Mouse (Mus musculus): Measurements from ENCODE around the gene Kdm5d.

Gene Kdm5d

DNA sequence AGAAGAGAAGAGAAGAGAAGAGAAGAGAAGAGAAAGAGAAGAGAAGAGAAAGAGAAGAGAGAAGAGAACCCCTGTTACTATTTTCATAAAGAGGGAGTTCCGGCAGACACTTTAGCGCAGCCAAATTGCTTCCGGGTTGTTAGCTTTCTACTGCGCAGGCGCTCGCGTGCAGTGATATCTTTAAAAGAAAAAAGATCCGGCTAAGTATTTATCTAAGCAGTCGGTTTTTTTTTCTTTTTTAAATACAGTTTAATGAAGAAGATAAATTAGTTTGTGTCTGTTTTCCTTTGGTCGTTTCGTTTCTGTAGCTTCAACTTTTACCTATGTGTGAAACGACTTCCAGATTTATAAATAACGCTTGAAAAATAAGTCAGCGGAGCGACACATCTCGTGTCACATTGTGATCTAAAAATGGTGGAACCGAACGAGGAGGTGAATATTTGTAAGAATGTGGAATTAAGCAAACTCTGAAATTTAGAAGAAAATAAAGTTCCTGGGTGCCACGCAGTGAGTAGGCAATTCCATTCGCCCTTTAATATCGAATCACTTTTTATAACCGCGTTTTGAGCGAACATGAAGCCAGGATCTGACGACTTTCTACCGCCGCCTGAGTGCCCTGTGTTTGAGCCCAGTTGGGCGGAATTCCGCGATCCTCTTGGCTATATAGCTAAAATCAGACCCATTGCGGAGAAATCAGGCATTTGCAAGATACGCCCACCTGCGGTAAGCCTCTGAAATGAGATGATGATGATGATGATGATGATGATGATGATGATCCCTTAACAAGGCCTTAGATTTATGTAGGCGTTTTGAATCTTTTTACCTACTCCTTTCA, at the start of gene Kdm5d:
Gene Kdm5d, plus strand, starts transcription at position 396 of the 835 bp plus-strand sequence.
- DNase-seq: peak; percentile 66

- no peak for DNase-seq
These were observed 25.2 kb upstream of the Kdm5d start for GRCm38 (mm10) chrY:872404-872803.

DNA sequence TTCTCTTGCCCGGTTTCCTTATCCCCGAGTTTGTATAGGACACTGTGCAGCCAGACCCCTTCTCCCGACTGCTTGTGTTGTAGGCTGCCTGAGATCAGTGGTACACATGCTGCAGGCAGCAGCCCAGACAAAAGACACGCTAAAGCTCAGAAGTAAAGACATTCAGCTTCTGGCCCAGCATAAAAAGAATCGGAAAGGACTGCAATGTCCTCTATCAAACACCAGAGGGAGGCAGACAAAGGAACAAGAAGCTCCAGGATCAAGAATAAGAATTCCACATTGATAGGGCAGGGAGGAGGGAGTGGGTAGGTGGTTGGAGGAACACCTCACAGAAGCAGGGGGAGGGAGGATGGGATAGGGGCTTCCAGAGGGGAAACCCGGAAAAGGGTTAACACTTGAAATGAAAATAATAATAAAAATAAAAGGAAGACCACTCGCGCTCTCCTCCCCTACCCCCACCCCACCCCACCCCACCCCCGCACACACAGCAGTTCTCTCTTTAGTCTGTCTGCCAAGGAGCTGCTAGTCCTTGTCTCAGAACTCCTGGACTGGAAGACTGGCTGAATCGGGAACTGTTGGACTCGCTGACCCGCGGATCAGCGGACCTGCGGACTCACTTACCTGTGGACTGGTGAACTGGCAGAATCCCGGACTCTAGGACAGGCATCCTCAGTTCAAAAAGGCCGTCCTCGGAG, 24.6 kb upstream of the Kdm5d start:
- DNase-seq: no peak
